Comparison of ENCODE assay signal across 17 mouse cellular contexts in genomic region chr9:103120231-103120630, GRCm38 (mm10). TPM values are rescaled to one million over a fixed set of nuclear protein-coding genes. Genes with fewer than 3 reads are reported as not detected.
DNase-seq lines count a peak whose midpoint lies in the region; ATAC-seq and TF ChIP-seq lines count a peak whose summit lies in the region.
"Had no signal": no experiment of that assay in that cellular context is flagged by ENCODE, and none has a peak within 500 bp of the region (broad histone marks: within the 10 kb centered on the region; RNA-seq: fewer than 3 reads in every experiment).

No protein-coding gene starts in this region.

- no peak overlapping the region for H3K27ac ChIP-seq in heart, postnatal 0 days (ENCODE audit: low read depth)
- no peak overlapping the region for H3K27ac ChIP-seq in lung, embryonic 14.5 days (ENCODE audit: low read depth)
- H3K27ac ChIP-seq in hindbrain, embryonic 11.5 days (ENCODE audit: low read depth, low read length) = no peak overlapping the region
- H3K27ac ChIP-seq in midbrain, embryonic 15.5 days = no peak overlapping the region
- H3K27ac ChIP-seq: gastrocnemius, adult 2 months; limb, embryonic 15.5 days had no signal

- H3K9ac ChIP-seq in heart, postnatal 0 days (replicated peaks; ENCODE audit: low read depth, low read length) = no peak overlapping the region
- no peak overlapping the region for H3K9ac ChIP-seq in lung, embryonic 14.5 days
- H3K9ac ChIP-seq in hindbrain, embryonic 11.5 days (ENCODE audit: low read depth, low read length) = 0 out of 2 replicates have a peak overlapping the region, but pooled peaks have one; percentile 2
- H3K9ac ChIP-seq in midbrain, embryonic 15.5 days = no peak overlapping the region
- H3K9ac ChIP-seq: limb, embryonic 15.5 days had no signal

- no peaks in the 10 kb centered on the region for H3K9me3 ChIP-seq in heart, postnatal 0 days (replicated peaks; ENCODE audit: control insufficient read depth, low read length)
- no peaks in the 10 kb centered on the region for H3K9me3 ChIP-seq in lung, embryonic 14.5 days (ENCODE audit: low read depth, low read length)
- no peaks in the 10 kb centered on the region for H3K9me3 ChIP-seq in hindbrain, embryonic 11.5 days (ENCODE audit: control insufficient read depth, low read length)
- no peaks in the 10 kb centered on the region for H3K9me3 ChIP-seq in midbrain, embryonic 15.5 days
- H3K9me3 ChIP-seq: limb, embryonic 15.5 days had no signal

- ATAC-seq in heart, postnatal 0 days (ENCODE audit: insufficient read depth, low read depth) = peak; percentile 24; the same call in 1 of the 2 replicates
- ATAC-seq in lung, embryonic 14.5 days (ENCODE audit: insufficient read depth) = peak; percentile 66; the same call in 1 of the 2 replicates
- ATAC-seq in hindbrain, embryonic 11.5 days (ENCODE audit: low FRiP score) = no peak
- ATAC-seq in midbrain, embryonic 15.5 days (replicated peaks) = 0 out of 2 replicates have a peak, but pooled peaks have one; percentile 16
- ATAC-seq: CD4-positive, CD25-positive, alpha-beta regulatory T cell, adult 4 months had no signal

- DNase-seq in heart, postnatal 0 days (ENCODE audit: low spot score) = no peak
- no peak for DNase-seq in heart, postnatal 4 days
- DNase-seq in lung, embryonic 14.5 days = peak; percentile 34
- DNase-seq in lung, postnatal 4 days = no peak
- no peak for DNase-seq in hindbrain, embryonic 11.5 days (ENCODE audit: low spot score)
- no peak for DNase-seq in gastrocnemius, postnatal 14 days
- no peak for DNase-seq in frontal cortex, postnatal 36 days (ENCODE audit: low spot score in 2 of 2)
- DNase-seq: adrenal gland, adult 8-10 months; gastrocnemius, adult 2 months; heart, postnatal 10 days; kidney, postnatal 14 days; spleen, adult 18-20 months; thymus, adult 18-20 months had no signal

- no peaks in the 10 kb centered on the region for H3K4me1 ChIP-seq in heart, postnatal 0 days (ENCODE audit: control insufficient read depth, insufficient read depth)
- no peaks in the 10 kb centered on the region for H3K4me1 ChIP-seq in lung, embryonic 14.5 days (ENCODE audit: insufficient read depth)
- peaks cover 6% of the 10 kb centered on the region; the same call in 1 of the 2 replicates for H3K4me1 ChIP-seq in hindbrain, embryonic 11.5 days (replicated peaks; ENCODE audit: control insufficient read depth, insufficient read depth, low read length)
- H3K4me1 ChIP-seq in midbrain, embryonic 15.5 days = peaks cover 43% of the 10 kb centered on the region
- H3K4me1 ChIP-seq: limb, embryonic 15.5 days had no signal

- TF ChIP-seq CTCF in heart, postnatal 0 days (IDR thresholded peaks at IDR 0.05; ENCODE audit: low read depth) = peak; percentile 31
- TF ChIP-seq CTCF in lung, embryonic 14.5 days (IDR thresholded peaks at IDR 0.05; ENCODE audit: low read depth) = peak; percentile 44

- intact Hi-C loops in gastrocnemius, postnatal 14 days (cut with DNase I; ENCODE audit: low total_unique reads) = no loop called here

- H3K27me3 ChIP-seq in heart, postnatal 0 days (ENCODE audit: control insufficient read depth, insufficient read depth, low read length) = no peaks in the 10 kb centered on the region
- H3K27me3 ChIP-seq in lung, embryonic 14.5 days (ENCODE audit: insufficient read depth, low read length) = 0 out of 2 replicates have a peak, but pooled peaks cover 2% of the 10 kb centered on the region
- H3K27me3 ChIP-seq in hindbrain, embryonic 11.5 days (ENCODE audit: control insufficient read depth, insufficient read depth, low read length) = no peaks in the 10 kb centered on the region
- no peaks in the 10 kb centered on the region for H3K27me3 ChIP-seq in midbrain, embryonic 15.5 days (replicated peaks)
- H3K27me3 ChIP-seq: limb, embryonic 15.5 days had no signal

- no peak overlapping the region for H3K4me3 ChIP-seq in heart, postnatal 0 days (ENCODE audit: low read depth, low read length)
- H3K4me3 ChIP-seq in lung, embryonic 14.5 days (ENCODE audit: low read depth, low read length) = no peak overlapping the region
- H3K4me3 ChIP-seq in hindbrain, embryonic 11.5 days (ENCODE audit: low read depth, low read length) = no peak overlapping the region
- no peak overlapping the region for H3K4me3 ChIP-seq in midbrain, embryonic 15.5 days
- H3K4me3 ChIP-seq: erythroblast, embryonic 14.5 days; gastrocnemius, adult 2 months; limb, embryonic 15.5 days had no signal

- 49% methylated on average over 2 of the region's 2 CpGs for WGBS in heart, postnatal 0 days
- WGBS in lung, embryonic 14.5 days = 47% methylated on average over 2 of the region's 2 CpGs
- WGBS in hindbrain, embryonic 11.5 days = 52% methylated on average over 2 of the region's 2 CpGs
- 39% methylated on average over 2 of the region's 2 CpGs for WGBS in midbrain, embryonic 15.5 days

- no peak overlapping the region for H3K4me2 ChIP-seq in heart, postnatal 0 days (ENCODE audit: low read depth, low read length)
- H3K4me2 ChIP-seq in lung, embryonic 14.5 days = no peak overlapping the region
- no peak overlapping the region for H3K4me2 ChIP-seq in hindbrain, embryonic 11.5 days (replicated peaks; ENCODE audit: low read depth, low read length)
- no peak overlapping the region for H3K4me2 ChIP-seq in midbrain, embryonic 15.5 days
- H3K4me2 ChIP-seq: limb, embryonic 15.5 days had no signal

- TF ChIP-seq EP300 in heart, postnatal 0 days (IDR thresholded peaks at IDR 0.05; ENCODE audit: low read depth) = no peak

- no peaks in the 10 kb centered on the region for H3K36me3 ChIP-seq in heart, postnatal 0 days (replicated peaks; ENCODE audit: control insufficient read depth, insufficient read depth, low read length)
- H3K36me3 ChIP-seq in lung, embryonic 14.5 days (ENCODE audit: insufficient read depth) = no peaks in the 10 kb centered on the region
- H3K36me3 ChIP-seq in hindbrain, embryonic 11.5 days (ENCODE audit: control insufficient read depth, insufficient read depth, low read length) = no peaks in the 10 kb centered on the region
- 0 out of 2 replicates have a peak, but pooled peaks cover 5% of the 10 kb centered on the region for H3K36me3 ChIP-seq in midbrain, embryonic 15.5 days (replicated peaks)
- H3K36me3 ChIP-seq: limb, embryonic 15.5 days had no signal

RNA-seq across cellular contexts. Expression of gene Rab6b, which starts 8.6 kb away (rescaled TPM):
- 1.7 and 1.9 TPM in 2 replicates for total RNA-seq in heart, postnatal 0 days (2014; rRNA removed; ENCODE audit: low replicate concordance)
- polyA plus RNA-seq in heart, postnatal 0 days (2015; fragmentation: Nextera tagmentation; extraction: Ambion mirVana) = 1.9 and 2.1 TPM in 2 replicates
- 1 to 10 TPM; 1.3 to 1.4 TPM for total RNA-seq in heart, postnatal 4 days (2021)
- polyA plus RNA-seq in lung, embryonic 14.5 days (2014; fragmentation: Nextera tagmentation; extraction: Ambion mirVana) = 1.5 and 1.8 TPM in 2 replicates
- polyA plus RNA-seq in hindbrain, embryonic 11.5 days (2014; fragmentation: Nextera tagmentation; extraction: Ambion mirVana) = 24.1 and 24.2 TPM in 2 replicates
- polyA plus RNA-seq in midbrain, embryonic 15.5 days (2015; fragmentation: Nextera tagmentation; extraction: Ambion mirVana) = 107 and 110 TPM in 2 replicates
- under 1 TPM; 0.78 to 0.96 TPM for total RNA-seq in gastrocnemius, postnatal 14 days (2021)
- polyA plus RNA-seq: erythroblast, embryonic 14.5 days had no signal
